Mouse (Mus musculus): ENCODE measurements around the gene Gm49392. TPM values are rescaled to one million over a fixed set of nuclear protein-coding genes. Genes with fewer than 3 reads are reported as not detected.

Gene Gm49392
- total RNA-seq, 2 experiments from 2014 or later: 1.4 to 2.3 TPM

GRCm38 (mm10) chr13:60809690-60810089 is 87.0 kb downstream of the Gm49392 start:
- DNase-seq (ENCODE audit: low spot score): no peak
- intact Hi-C loops (cut with DNase I): loop anchor here (10.0 kb wide), 1 partner anchor 435 kb away; no protein-coding TSS in a partner anchor

- DNase-seq (ENCODE audit: low spot score): no peak
- intact Hi-C loops (cut with DNase I): no loop called here
These were observed 93.9 kb downstream of the Gm49392 start, which contains the start of gene Ctsll3 for GRCm38 (mm10) chr13:60802749-60803148. Gene Ctsll3 (minus strand): TSS chr13:60802849.

Other genes with a start within 250 kb of the Gm49392 start
- not detected for gene BC051665, start 110.5 kb downstream of the Gm49392 start, total RNA-seq (2021)
- gene Ctsll3, start 94.0 kb downstream of the Gm49392 start, total RNA-seq (2021): not detected
- gene 4930486L24Rik, start 32.4 kb downstream of the Gm49392 start, total RNA-seq (2021): under 1 TPM in 1 of 2 experiments, not detected in 1; 0.25 TPM
- gene Ctla2b, start 553 bp upstream of the Gm49392 start, total RNA-seq (2021): 1 to 10 TPM; 4.8 to 6.7 TPM
- not detected for gene Tpbpb, start 8.0 kb upstream of the Gm49392 start, total RNA-seq (2021)
- not detected for gene Gm49393, start 38.7 kb upstream of the Gm49392 start, total RNA-seq (2021)
- 1 to 10 TPM; 2.0 to 6.5 TPM for gene Gm49391, start 39.7 kb upstream of the Gm49392 start, total RNA-seq (2021)
- gene Ctla2a, start 39.7 kb upstream of the Gm49392 start, total RNA-seq (2021): 10 to 100 TPM; 84.8 to 88.8 TPM
- gene Tpbpa, start 45.1 kb upstream of the Gm49392 start, total RNA-seq (2021): not detected
- gene Ctsj, start 109.1 kb upstream of the Gm49392 start, total RNA-seq (2021): not detected
- gene Ctsq, start 143.7 kb upstream of the Gm49392 start, total RNA-seq (2021): not detected

All from heart, postnatal 25 days (tissue).